Mouse (Mus musculus) kidney, adult 2 months (tissue): ENCODE results near the gene Klrb1a.
"Not testable (repeated sequence)": the region's sequence is repeated elsewhere in the genome, so short reads cannot be mapped to it uniquely, and the experiment has no call there.

Experiments
- CTCF ChIP-seq: fragments of 200-500 bp; conservative IDR thresholded peaks from 2 replicates; pipeline ENCODE4 v1.5.1; 2011; ENCODE audit warnings: low read depth, mild to moderate bottlenecking, control low read depth, low read length, moderate library complexity, mixed read lengths; ENCODE audit not compliant: insufficient read depth, insufficient read length
- POLR2A ChIP-seq: fragments of 200-500 bp; IDR thresholded peaks from one replicate; pipeline ENCODE4 v1.6.1; 2011; ENCODE audit warnings: low read depth, low read length, control low read depth

GRCm38 (mm10) chr6:128630912-128631905 lies 7.9 kb upstream of the Klrb1a start:
- not testable (repeated sequence) for TF ChIP-seq CTCF, POLR2A
